ENCODE assay signal across 12 mouse cellular contexts in the genomic region with DNA sequence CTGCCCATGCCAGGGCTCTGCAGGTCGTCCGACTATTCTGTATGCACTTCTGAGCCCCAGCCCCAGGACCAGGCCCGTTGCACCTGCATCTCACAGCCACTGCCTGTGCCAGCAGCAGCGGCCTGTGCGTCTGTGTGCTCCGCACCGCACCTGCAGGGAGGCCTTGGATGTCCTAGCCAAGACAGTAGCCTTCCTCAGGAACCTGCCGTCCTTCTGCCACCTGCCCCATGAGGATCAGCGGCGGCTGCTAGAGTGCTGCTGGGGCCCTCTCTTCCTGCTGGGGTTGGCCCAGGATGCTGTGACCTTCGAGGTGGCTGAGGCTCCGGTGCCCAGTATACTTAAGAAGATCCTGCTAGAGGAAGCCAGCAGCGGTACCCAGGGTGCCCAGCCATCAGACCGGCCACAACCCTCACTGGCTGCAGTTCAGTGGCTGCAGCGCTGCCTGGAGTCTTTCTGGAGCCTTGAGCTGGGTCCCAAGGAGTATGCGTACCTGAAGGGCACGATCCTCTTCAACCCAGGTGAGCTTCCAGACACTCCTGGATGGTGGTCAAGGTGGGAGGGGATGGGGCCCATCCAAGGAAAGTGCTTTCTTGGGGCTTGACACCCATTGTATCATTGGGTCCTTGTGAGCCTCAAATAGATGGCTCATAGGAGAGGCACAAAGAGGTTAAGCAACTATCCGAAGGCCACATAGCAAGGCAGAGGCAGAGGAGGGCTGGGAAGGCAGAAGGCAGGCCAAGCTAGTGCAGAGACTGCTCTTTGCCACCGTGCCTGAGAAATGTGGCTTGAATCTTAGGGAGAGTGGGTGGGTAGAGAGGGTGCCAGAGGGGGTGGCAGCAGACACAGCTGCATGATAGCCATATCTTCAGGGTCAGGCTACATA. TPM values are rescaled to one million over a fixed set of nuclear protein-coding genes. Genes with fewer than 3 reads are reported as not detected.
DNase-seq lines count a peak whose midpoint lies in the region; ATAC-seq and TF ChIP-seq lines count a peak whose summit lies in the region.
"Had no signal": no experiment of that assay in that cellular context is flagged by ENCODE, and none has a peak within 500 bp of the region (broad histone marks: within the 10 kb centered on the region; RNA-seq: fewer than 3 reads in every experiment).

No protein-coding gene starts in this region.

- H3K4me2 ChIP-seq in intestine, embryonic 15.5 days (replicated peaks) = peak overlapping the region; percentile 49

- peak overlapping the region; percentile 15 for H3K4me3 ChIP-seq in cerebellum, adult 2 months (replicated peaks; ENCODE audit: insufficient read depth, low read depth, low read length)
- H3K4me3 ChIP-seq in ES-Bruce4 (ENCODE audit: low read depth, low read length) = peak overlapping the region; percentile 16
- peak overlapping the region; percentile 6; the same call in 1 of the 2 replicates for H3K4me3 ChIP-seq in intestine, embryonic 15.5 days (replicated peaks)
- no peak overlapping the region for H3K4me3 ChIP-seq in lung, adult 2 months (replicated peaks; ENCODE audit: extremely low read depth, low read depth, low read length)
- H3K4me3 ChIP-seq: erythroblast, embryonic 14.5 days had no signal

- no peaks in the 10 kb centered on the region for H3K27me3 ChIP-seq in cerebellum, adult 2 months (ENCODE audit: control insufficient read depth, insufficient read depth, low read length)
- H3K27me3 ChIP-seq in ES-Bruce4 (ENCODE audit: control insufficient read depth, insufficient read depth, low read length, poor library complexity, severe bottlenecking) = no peaks in the 10 kb centered on the region
- no peaks in the 10 kb centered on the region for H3K27me3 ChIP-seq in intestine, embryonic 15.5 days (replicated peaks)

- H3K27ac ChIP-seq in cerebellum, adult 2 months (ENCODE audit: insufficient read depth, low read length) = peak overlapping the region; percentile 34; the same call in 1 of the 2 replicates
- no peak overlapping the region for H3K27ac ChIP-seq in ES-Bruce4 (ENCODE audit: insufficient read depth, low read length)
- peak overlapping the region; percentile 73 for H3K27ac ChIP-seq in intestine, embryonic 15.5 days

- peaks cover 3% of the 10 kb centered on the region for H3K4me1 ChIP-seq in cerebellum, adult 2 months (ENCODE audit: control insufficient read depth, insufficient read depth, low read length)
- no peaks in the 10 kb centered on the region for H3K4me1 ChIP-seq in ES-Bruce4 (ENCODE audit: control insufficient read depth, insufficient read depth, low read length)
- no peaks in the 10 kb centered on the region; the same call in 1 of the 2 replicates for H3K4me1 ChIP-seq in intestine, embryonic 15.5 days (replicated peaks)
- no peaks in the 10 kb centered on the region for H3K4me1 ChIP-seq in lung, adult 2 months (ENCODE audit: control insufficient read depth, insufficient read depth, low read length)

- H3K9ac ChIP-seq in ES-Bruce4 (ENCODE audit: low read depth, poor library complexity, severe bottlenecking) = peak overlapping the region; percentile 12; the same call in 1 of the 2 replicates
- peak overlapping the region; percentile 1; the same call in 1 of the 2 replicates for H3K9ac ChIP-seq in intestine, embryonic 15.5 days

- H3K9me3 ChIP-seq in ES-Bruce4 (replicated peaks; ENCODE audit: control insufficient read depth, insufficient read depth, low read length, poor library complexity, severe bottlenecking) = no peaks in the 10 kb centered on the region
- no peaks in the 10 kb centered on the region for H3K9me3 ChIP-seq in intestine, embryonic 15.5 days

- no peak for TF ChIP-seq POLR2A in cerebellum, adult 2 months (IDR thresholded peaks at IDR 0.05; ENCODE audit: borderline replicate concordance, insufficient read depth, low read length)
- no peak for TF ChIP-seq POLR2A in ES-Bruce4 (IDR thresholded peaks at IDR 0.05; ENCODE audit: insufficient read depth, low read length)
- TF ChIP-seq POLR2A in lung, adult 2 months (IDR thresholded peaks at IDR 0.05; ENCODE audit: borderline replicate concordance, extremely low read depth, low read depth, low read length) = no peak

- no peak for TF ChIP-seq EP300 in ES-Bruce4 (IDR thresholded peaks at IDR 0.05; ENCODE audit: insufficient read depth, low read depth, low read length)

- no peak for TF ChIP-seq CTCF in cerebellum, adult 2 months (IDR thresholded peaks at IDR 0.05; ENCODE audit: borderline replicate concordance, insufficient read depth, low read depth, low read length)
- no peak for TF ChIP-seq CTCF in ES-Bruce4 (IDR thresholded peaks at IDR 0.05; ENCODE audit: low read depth, low read length)
- TF ChIP-seq CTCF in lung, adult 2 months (IDR thresholded peaks at IDR 0.05; ENCODE audit: insufficient read depth, low read length) = no peak

- no peaks in the 10 kb centered on the region for H3K36me3 ChIP-seq in ES-Bruce4 (ENCODE audit: control insufficient read depth, insufficient read depth, low read length, poor library complexity, severe bottlenecking)
- no peaks in the 10 kb centered on the region for H3K36me3 ChIP-seq in intestine, embryonic 15.5 days

- 39% methylated on average over 19 of the region's 19 CpGs for WGBS in cerebellum, adult 2 months
- 61% methylated on average over 19 of the region's 19 CpGs for WGBS in intestine, embryonic 15.5 days
- 57% methylated on average over 19 of the region's 19 CpGs for WGBS in lung, adult 2 months

- peak; percentile 37; the same call in 1 of the 2 replicates for ATAC-seq in common myeloid progenitor, adult 5-6 weeks (replicated peaks; ENCODE audit: low read depth, poor library complexity, severe bottlenecking)
- ATAC-seq in intestine, embryonic 15.5 days = peak; percentile 3; the same call in 1 of the 2 replicates

- peak; percentile 36 to 44 for DNase-seq in cerebellum, adult 2 months
- no peak for DNase-seq in cerebellum, adult 8-10 months
- DNase-seq in right cerebral cortex, postnatal 25 days = no peak
- DNase-seq in urinary bladder, adult 2 months (ENCODE audit: low spot score) = no peak
- no peak for DNase-seq in lung, adult 2 months

RNA-seq across cellular contexts. Expression of gene Nr0b2, which starts 0.5 kb away (rescaled TPM):
- polyA plus RNA-seq in cerebellum, adult 2 months (2012; rRNA removed) = 2.1 and 2.6 TPM in 2 replicates
- not detected in 2 replicates for polyA plus RNA-seq in ES-Bruce4 (2011; ENCODE audit: insufficient read depth, insufficient read length, low read depth, missing spikeins)
- 1.4 TPM in 1 of 2 replicates, not detected in the other for total RNA-seq in common myeloid progenitor, adult 5-6 weeks (2017)
- 7.5 and 8.1 TPM in 2 replicates for polyA plus RNA-seq in intestine, embryonic 15.5 days (2015; fragmentation: Nextera tagmentation; extraction: Ambion mirVana)
- not detected in 2 replicates for polyA plus RNA-seq in urinary bladder, adult 2 months (2012; rRNA removed)
- 0.36 and 0.54 TPM in 2 replicates for polyA plus RNA-seq in lung, adult 2 months (2012; rRNA removed)
- total RNA-seq: layer of hippocampus, postnatal 25 days had no signal
- polyA plus RNA-seq: C2C12; cortical plate, adult 2 months; erythroblast, embryonic 14.5 days had no signal

RNA-seq across cellular contexts. Expression of gene Nudc, which starts 7.9 kb away (rescaled TPM):
- 197 and 231 TPM in 2 replicates for polyA plus RNA-seq in cerebellum, adult 2 months (2012; rRNA removed)
- polyA plus RNA-seq in ES-Bruce4 (2011; ENCODE audit: insufficient read depth, insufficient read length, low read depth, missing spikeins) = 274 and 303 TPM in 2 replicates
- total RNA-seq in common myeloid progenitor, adult 5-6 weeks (2017) = 316 and 327 TPM in 2 replicates
- polyA plus RNA-seq in intestine, embryonic 15.5 days (2015; fragmentation: Nextera tagmentation; extraction: Ambion mirVana) = 280 and 288 TPM in 2 replicates
- polyA plus RNA-seq in urinary bladder, adult 2 months (2012; rRNA removed) = 107 and 117 TPM in 2 replicates
- polyA plus RNA-seq in lung, adult 2 months (2012; rRNA removed) = 52.4 and 60.4 TPM in 2 replicates

RNA-seq across cellular contexts. Expression of gene Gpatch3, which starts 20.9 kb away (rescaled TPM):
- polyA plus RNA-seq in cerebellum, adult 2 months (2012; rRNA removed) = 9.4 and 10.2 TPM in 2 replicates
- polyA plus RNA-seq in ES-Bruce4 (2011; ENCODE audit: insufficient read depth, insufficient read length, low read depth, missing spikeins) = 3.9 and 7.9 TPM in 2 replicates
- total RNA-seq in common myeloid progenitor, adult 5-6 weeks (2017) = 17.3 and 18.0 TPM in 2 replicates
- polyA plus RNA-seq in intestine, embryonic 15.5 days (2015; fragmentation: Nextera tagmentation; extraction: Ambion mirVana) = 6.7 and 7.1 TPM in 2 replicates
- 4.5 and 4.6 TPM in 2 replicates for polyA plus RNA-seq in urinary bladder, adult 2 months (2012; rRNA removed)
- 5.0 and 5.2 TPM in 2 replicates for polyA plus RNA-seq in lung, adult 2 months (2012; rRNA removed)

RNA-seq across cellular contexts. Expression of gene Gpn2, which starts 30.5 kb away (rescaled TPM):
- 23.6 and 23.9 TPM in 2 replicates for polyA plus RNA-seq in cerebellum, adult 2 months (2012; rRNA removed)
- polyA plus RNA-seq in ES-Bruce4 (2011; ENCODE audit: insufficient read depth, insufficient read length, low read depth, missing spikeins) = 22.2 and 24.3 TPM in 2 replicates
- total RNA-seq in common myeloid progenitor, adult 5-6 weeks (2017) = 18.4 and 19.0 TPM in 2 replicates
- 16.5 and 19.8 TPM in 2 replicates for polyA plus RNA-seq in intestine, embryonic 15.5 days (2015; fragmentation: Nextera tagmentation; extraction: Ambion mirVana)
- 20.5 and 25.2 TPM in 2 replicates for polyA plus RNA-seq in urinary bladder, adult 2 months (2012; rRNA removed)
- 40.8 and 43.3 TPM in 2 replicates for polyA plus RNA-seq in lung, adult 2 months (2012; rRNA removed)

RNA-seq across cellular contexts. Expression of gene Kdf1, which starts 34.9 kb away (rescaled TPM):
- polyA plus RNA-seq in cerebellum, adult 2 months (2012; rRNA removed) = 0.10 TPM in 1 of 2 replicates, not detected in the other
- polyA plus RNA-seq in ES-Bruce4 (2011; ENCODE audit: insufficient read depth, insufficient read length, low read depth, missing spikeins) = 10.2 and 13.2 TPM in 2 replicates
- total RNA-seq in common myeloid progenitor, adult 5-6 weeks (2017) = not detected in 2 replicates
- polyA plus RNA-seq in intestine, embryonic 15.5 days (2015; fragmentation: Nextera tagmentation; extraction: Ambion mirVana) = 40.5 and 45.1 TPM in 2 replicates
- 7.6 and 10.0 TPM in 2 replicates for polyA plus RNA-seq in urinary bladder, adult 2 months (2012; rRNA removed)
- polyA plus RNA-seq in lung, adult 2 months (2012; rRNA removed) = 19.0 and 22.2 TPM in 2 replicates
- total RNA-seq: layer of hippocampus, postnatal 25 days had no signal
- polyA plus RNA-seq: erythroblast, embryonic 14.5 days had no signal

Comparison
In these comparisons a context has a peak if more than half of its experiments do, and no peak if none do; other contexts are left out.
1. DNase-seq: peak in cerebellum, adult 2 months (2 of 2); none in cerebellum, adult 8-10 months (single experiment), right cerebral cortex, postnatal 25 days (single experiment), urinary bladder, adult 2 months (single experiment) and lung, adult 2 months (single experiment).